Mouse (Mus musculus) cerebellum, adult 2 months (tissue): ENCODE data around the gene Rnh1. TPM values are rescaled to one million over a fixed set of nuclear protein-coding genes. Genes with fewer than 3 reads are reported as not detected.

Experiments
- DNase-seq, 2 experiments: peaks; one replicate each; pipeline ENCODE4 v3.0.0; 2021
- H3K27ac ChIP-seq: fragments of 200-500 bp; 2 replicates; pipeline ENCODE4 v1.5.1; 2012; ENCODE audit warnings: low read length, control low read depth, inconsistent platforms; ENCODE audit not compliant: insufficient read depth
- H3K27me3 ChIP-seq: fragments of 200-500 bp; 2 replicates; pipeline ENCODE4 v1.6.1; 2012; ENCODE audit warnings: inconsistent platforms, mild to moderate bottlenecking, low read length, moderate library complexity; ENCODE audit not compliant: control insufficient read depth, insufficient read depth
- H3K4me1 ChIP-seq: fragments of 200-500 bp; 2 replicates; pipeline ENCODE4 v1.6.1; 2011; ENCODE audit warnings: low read length; ENCODE audit not compliant: control insufficient read depth, insufficient read depth
- H3K4me3 ChIP-seq: fragments of 200-500 bp; replicated peaks from 2 replicates; pipeline ENCODE3; 2011; ENCODE audit warnings: mild to moderate bottlenecking, low read depth, low read length, control low read depth; ENCODE audit not compliant: insufficient read depth
- CTCF ChIP-seq: fragments of 200-500 bp; IDR thresholded peaks from 2 replicates; pipeline ENCODE4 v1.5.1; 2011; ENCODE audit warnings: low read depth, mild to moderate bottlenecking, control low read depth, low read length, moderate library complexity, borderline replicate concordance; ENCODE audit not compliant: insufficient read depth
- POLR2A ChIP-seq: fragments of 200-500 bp; IDR thresholded peaks from 2 replicates; pipeline ENCODE4 v1.6.1; 2011; ENCODE audit warnings: low read length, control low read depth, borderline replicate concordance; ENCODE audit not compliant: insufficient read depth
- WGBS: fragments of 180-500 bp; shearing (Covaris S2); methylation state at CpG from one replicate; pipeline ENCODE4 v1.1.7; 2018; 5-methylcytosine and 5-hydroxymethylcytosine counted together
- polyA plus RNA-seq: library from polyadenylated mRNA; depleted of rRNA; stranded (reverse); fragments of >200 nt; gene quantifications from 2 replicates; pipeline ENCODE4 v1.2.3, GENCODE M21; 2012

The Rnh1 gene
- polyA plus RNA-seq, 1 experiment: 66.9 TPM

- DNase-seq: no peak
These were observed 24.0 kb downstream of the Rnh1 start for GRCm38 (mm10) chr7:141148639-141149038.

GRCm38 (mm10) chr7:141147044-141147443 lies 25.6 kb downstream of the Rnh1 start:
- WGBS: 55% methylated on average over 6 of the region's 6 CpGs
- Histone ChIP-seq H3K27me3 (no peaks in the 10 kb centered on the region), H3K4me3 (no peak overlapping the region), H3K27ac (no peak overlapping the region), H3K4me1 (peaks cover 27% of the 10 kb centered on the region)
- DNase-seq: peak; percentile 60 to 66
- TF ChIP-seq POLR2A (no peak), CTCF (no peak)

More at GRCm38 (mm10) chr7:141148639-141149038, 24.0 kb downstream of the Rnh1 start:
- H3K27ac ChIP-seq: no peak overlapping the region
- H3K27me3 ChIP-seq: no peaks in the 10 kb centered on the region
- no peak for TF ChIP-seq POLR2A
- no peak for TF ChIP-seq CTCF
- WGBS: 86% methylated on average over 4 of the region's 4 CpGs
- peaks cover 27% of the 10 kb centered on the region for H3K4me1 ChIP-seq
- no peak overlapping the region for H3K4me3 ChIP-seq

- peak; percentile 41 to 46 for DNase-seq
- TF ChIP-seq POLR2A: no peak
- TF ChIP-seq CTCF: no peak
- Histone ChIP-seq H3K27me3 (no peaks in the 10 kb centered on the region), H3K4me3 (no peak overlapping the region), H3K27ac (peak overlapping the region; percentile 97), H3K4me1 (peaks cover 27% of the 10 kb centered on the region)
- WGBS: 84% methylated on average over 12 of the region's 12 CpGs
These were observed 26.5 kb downstream of the Rnh1 start for GRCm38 (mm10) chr7:141146043-141146595.

- Histone ChIP-seq H3K27me3 (no peaks in the 10 kb centered on the region), H3K27ac (peak overlapping the region; percentile 97), H3K4me3 (no peak overlapping the region), H3K4me1 (peaks cover 27% of the 10 kb centered on the region)
- 3% methylated on average over 1 of the region's 1 CpGs for WGBS
- DNase-seq: peak; percentile 59 to 77
- TF ChIP-seq CTCF: no peak
- TF ChIP-seq POLR2A: no peak
These were observed 27.3 kb downstream of the Rnh1 start for GRCm38 (mm10) chr7:141145403-141145802.

GRCm38 (mm10) chr7:141144650-141145049 lies 28.0 kb downstream of the Rnh1 start:
- no peak for TF ChIP-seq POLR2A
- no peak for TF ChIP-seq CTCF
- peak; percentile 37 to 49 for DNase-seq
- Histone ChIP-seq H3K4me3 (no peak overlapping the region), H3K4me1 (peaks cover 27% of the 10 kb centered on the region), H3K27me3 (no peaks in the 10 kb centered on the region), H3K27ac (peak overlapping the region; percentile 59; the same call in 1 of the 2 replicates)
- 22% methylated on average over 3 of the region's 3 CpGs for WGBS

GRCm38 (mm10) chr7:141143861-141144260 lies 28.8 kb downstream of the Rnh1 start:
- no peak for TF ChIP-seq POLR2A
- no peak for TF ChIP-seq CTCF
- 57% methylated on average over 2 of the region's 2 CpGs for WGBS
- H3K4me3 ChIP-seq: no peak overlapping the region
- no peak overlapping the region for H3K27ac ChIP-seq
- H3K27me3 ChIP-seq: no peaks in the 10 kb centered on the region
- DNase-seq: no peak
- peaks cover 27% of the 10 kb centered on the region for H3K4me1 ChIP-seq

GRCm38 (mm10) chr7:141143112-141143511 lies 29.5 kb downstream of the Rnh1 start:
- no peaks in the 10 kb centered on the region for H3K27me3 ChIP-seq
- TF ChIP-seq POLR2A (no peak), CTCF (peak; percentile 35; the same call in 1 of the 2 replicates)
- H3K4me3 ChIP-seq: no peak overlapping the region
- no peak overlapping the region for H3K27ac ChIP-seq
- DNase-seq: no peak
- WGBS: 57% methylated on average over 5 of the region's 5 CpGs
- H3K4me1 ChIP-seq: peaks cover 27% of the 10 kb centered on the region

- DNase-seq: no peak
- Histone ChIP-seq H3K27me3 (no peaks in the 10 kb centered on the region), H3K27ac (no peak overlapping the region), H3K4me3 (no peak overlapping the region), H3K4me1 (peaks cover 17% of the 10 kb centered on the region)
- 93% methylated on average over 4 of the region's 4 CpGs for WGBS
- no peak for TF ChIP-seq CTCF
- TF ChIP-seq POLR2A: no peak
These were observed 31.3 kb downstream of the Rnh1 start for GRCm38 (mm10) chr7:141141326-141141725.
